Mouse (Mus musculus) brain, adult 10 weeks (tissue): ENCODE data around the gene Ms4a14. TPM values are rescaled to one million over a fixed set of nuclear protein-coding genes. Genes with fewer than 3 reads are reported as not detected.

Experiments
- polyA plus RNA-seq: library from polyadenylated mRNA; stranded (reverse); fragments of 350-450 nt; fragmentation: Illumina TruSeq; extraction: RNeasy Lipid Tissue Mini Kit (QIAGEN cat#74804); gene quantifications from one replicate; pipeline ENCODE4 v1.2.3, GENCODE M21; 2015; ENCODE audit warnings: low read depth, low replicate concordance

Gene Ms4a14
- polyA plus RNA-seq, result 0.21 TPM

GRCm38 (mm10) chr19:11314354-11314753, at the start of gene Ms4a14:
TSS of gene Ms4a14 (minus strand) at chr19:11314454.

DNA sequence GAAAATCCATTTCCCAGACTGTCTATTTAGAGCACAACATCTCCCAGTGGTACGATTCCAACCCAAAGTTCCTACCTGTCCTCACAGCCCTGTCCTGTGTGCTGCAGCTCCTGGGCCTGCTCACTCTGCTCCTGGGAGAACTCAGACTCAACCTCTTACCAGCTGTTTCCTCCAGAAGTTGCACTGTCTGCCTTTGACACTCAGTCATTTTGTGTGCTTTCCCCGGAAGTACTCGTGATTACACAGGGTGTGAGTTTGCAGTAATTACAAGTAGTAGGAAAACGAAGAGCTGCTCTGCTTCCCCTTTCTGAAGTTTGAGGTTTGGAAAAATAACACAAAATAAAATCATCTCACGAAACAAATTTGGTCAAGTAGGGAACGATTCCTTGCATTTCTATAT, 21.7 kb upstream of the Ms4a14 start, which contains the start of gene Ms4a7:
TSS of gene Ms4a7 (minus strand) at position 215 of the 400 bp plus-strand sequence.

DNA sequence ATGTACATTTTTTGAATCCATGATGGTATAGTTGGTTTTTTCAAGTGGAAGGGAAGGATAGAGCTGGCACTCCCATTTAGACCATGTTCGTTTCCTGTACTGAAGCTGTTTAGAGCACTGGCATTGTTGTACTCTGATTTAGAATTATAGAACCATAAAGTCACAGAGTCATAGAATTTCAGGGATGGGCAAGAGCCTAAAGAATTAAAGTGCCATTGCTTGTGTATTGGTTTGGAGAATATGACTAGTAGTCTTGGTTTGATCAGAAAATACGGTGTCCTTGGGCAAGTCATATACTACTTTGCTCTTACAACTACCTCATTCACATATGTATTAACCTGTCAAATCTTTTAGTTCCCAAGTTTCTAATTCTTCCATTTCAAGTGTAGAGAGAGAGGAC, 30.5 kb downstream of the Ms4a14 start, which contains the start of gene Ms4a5:
TSS of gene Ms4a5 (minus strand) at position 101 of the 400 bp plus-strand sequence.

DNA sequence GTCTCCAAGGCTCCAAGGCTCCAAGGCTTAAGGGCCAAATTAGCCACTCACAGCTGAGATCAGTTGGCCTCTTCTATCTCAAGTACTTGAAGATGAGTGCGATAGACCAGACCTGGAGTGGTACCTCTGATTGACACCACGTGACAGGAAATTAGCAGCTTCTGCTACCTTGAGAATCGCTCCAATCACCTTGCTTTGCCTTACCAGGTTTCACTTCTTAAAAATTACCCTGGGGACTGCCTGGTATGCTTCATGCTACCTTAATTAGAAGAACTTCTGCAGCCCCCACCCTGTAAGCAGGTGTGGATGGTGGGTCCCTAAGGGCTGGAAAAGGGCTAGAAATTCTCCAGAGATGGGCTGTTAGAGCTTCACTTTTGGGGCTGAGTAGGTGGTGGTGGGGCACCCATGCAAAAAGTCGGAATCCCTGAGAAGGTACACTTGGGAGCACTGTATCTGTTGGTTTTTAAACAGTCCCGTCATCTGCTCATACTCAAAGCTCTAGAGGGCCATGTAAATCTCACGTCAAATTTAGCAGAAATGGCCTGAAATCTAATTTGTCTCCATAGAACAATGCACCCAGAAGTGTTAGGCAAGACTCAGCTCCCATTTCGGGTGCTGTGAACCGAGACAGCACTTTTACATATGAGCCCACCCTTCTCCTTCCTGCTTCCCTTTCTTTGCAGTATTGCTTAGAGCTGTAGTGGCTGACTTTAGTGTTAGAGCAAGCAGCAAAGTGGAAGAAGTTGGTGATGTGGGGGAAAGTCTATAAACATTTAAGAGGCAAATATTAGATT, 48.0 kb downstream of the Ms4a14 start, which contains the start of gene Ms4a1:
TSS of gene Ms4a1 (minus strand) at position 190 of the 794 bp plus-strand sequence.

Other genes starting within 250 kb of the Ms4a14 start
- gene Ms4a8a, start 233.4 kb downstream of the Ms4a14 start, polyA plus RNA-seq, result not detected
- not detected for gene 1700017D01Rik, start 183.6 kb downstream of the Ms4a14 start, polyA plus RNA-seq
- gene 1700025F22Rik, start 149.1 kb downstream of the Ms4a14 start, polyA plus RNA-seq, result not detected
- gene Ms4a13, start 117.7 kb downstream of the Ms4a14 start, polyA plus RNA-seq, result not detected
- gene Ms4a12, start 82.0 kb downstream of the Ms4a14 start, polyA plus RNA-seq, result not detected
- gene Ms4a1, start 48.2 kb downstream of the Ms4a14 start, polyA plus RNA-seq, result not detected
- not detected for gene Ms4a5, start 30.6 kb downstream of the Ms4a14 start, polyA plus RNA-seq
- 0.58 TPM for gene Ms4a7, start 21.7 kb upstream of the Ms4a14 start, polyA plus RNA-seq
- gene Ms4a4a, start 61.1 kb upstream of the Ms4a14 start, polyA plus RNA-seq, result not detected
- gene Ms4a4c, start 90.3 kb upstream of the Ms4a14 start, polyA plus RNA-seq, result not detected
- gene Ms4a4b, start 129.1 kb upstream of the Ms4a14 start, polyA plus RNA-seq, result not detected
- gene Ms4a6c, start 154.9 kb upstream of the Ms4a14 start, polyA plus RNA-seq, result 1.8 TPM
- 0.70 TPM for gene Gm8369, start 171.5 kb upstream of the Ms4a14 start, polyA plus RNA-seq
- gene Ms4a6b, start 202.1 kb upstream of the Ms4a14 start, polyA plus RNA-seq, result 3.6 TPM
- gene Ms4a4d, start 222.3 kb upstream of the Ms4a14 start, polyA plus RNA-seq, result not detected